Mouse (Mus musculus) olfactory bulb, adult 2 months (tissue): ENCODE data around the gene Psmb4.

Source experiments
- CTCF ChIP-seq: fragments of 200-500 bp; IDR thresholded peaks from 2 replicates; pipeline ENCODE4 v1.5.1; 2012; ENCODE audit warnings: low read depth, mild to moderate bottlenecking, low read length, moderate library complexity; ENCODE audit not compliant: insufficient read depth
- POLR2A ChIP-seq: fragments of 200-500 bp; IDR thresholded peaks from 2 replicates; pipeline ENCODE4 v1.6.1; 2012; ENCODE audit warnings: mild to moderate bottlenecking, low read depth, low read length, moderate library complexity; ENCODE audit not compliant: insufficient read depth

DNA sequence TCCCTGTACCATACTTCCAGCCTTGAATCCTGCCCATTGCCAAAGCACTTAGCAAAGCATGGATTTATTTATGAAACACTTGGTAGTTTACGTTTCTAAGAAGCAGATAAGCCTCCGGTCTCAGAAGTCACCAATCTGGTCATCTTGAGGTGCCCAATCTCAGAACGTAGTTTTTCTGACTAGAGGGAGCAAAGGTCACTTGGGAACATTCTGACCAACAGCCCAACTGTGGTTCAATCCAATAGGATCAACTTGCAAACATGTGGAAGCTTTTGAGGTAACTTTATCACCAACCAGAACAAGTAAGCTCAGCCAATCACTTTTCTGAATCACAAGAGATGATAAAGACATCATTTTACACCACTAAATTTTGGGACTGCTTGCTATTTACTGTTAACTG is 51.4 kb downstream of the Psmb4 start:
- TF ChIP-seq CTCF (no peak), POLR2A (no peak)
